Mouse (Mus musculus) frontal cortex, adult 2 months (tissue): Measurements from ENCODE around the gene Casc1. TPM values are rescaled to one million over a fixed set of nuclear protein-coding genes. Genes with fewer than 3 reads are reported as not detected.
A peak's percentile ranks its signal among the peaks of the same experiment; 100 is the strongest.

ENCODE experiments used
- DNase-seq, 2 experiments: peaks; one replicate each; pipeline ENCODE4 v3.0.0; 2022; ENCODE audit warnings: low spot score in 1 of 2; ENCODE audit errors: extremely low spot score in 1 of 2
- polyA plus RNA-seq: library from polyadenylated mRNA; depleted of rRNA; stranded (reverse); fragments of >200 nt; gene quantifications from 2 replicates; pipeline ENCODE4 v1.2.3, GENCODE M21; 2012; rRNA removed

Gene Casc1
- 1.0 and 1.1 TPM in 2 replicates for polyA plus RNA-seq

- peak; percentile 99 to 100 for DNase-seq
Measured at GRCm38 (mm10) chr6:145210816-145211338, at the start of gene Casc1, which contains the start of gene Etfrf1. Casc1 (minus strand) TSS chr6:145211005. Etfrf1 (plus strand) TSS chr6:145211134.

- DNase-seq: no peak
Measured at GRCm38 (mm10) chr6:145256701-145257073, 45.9 kb upstream of the Casc1 start.

DNA sequence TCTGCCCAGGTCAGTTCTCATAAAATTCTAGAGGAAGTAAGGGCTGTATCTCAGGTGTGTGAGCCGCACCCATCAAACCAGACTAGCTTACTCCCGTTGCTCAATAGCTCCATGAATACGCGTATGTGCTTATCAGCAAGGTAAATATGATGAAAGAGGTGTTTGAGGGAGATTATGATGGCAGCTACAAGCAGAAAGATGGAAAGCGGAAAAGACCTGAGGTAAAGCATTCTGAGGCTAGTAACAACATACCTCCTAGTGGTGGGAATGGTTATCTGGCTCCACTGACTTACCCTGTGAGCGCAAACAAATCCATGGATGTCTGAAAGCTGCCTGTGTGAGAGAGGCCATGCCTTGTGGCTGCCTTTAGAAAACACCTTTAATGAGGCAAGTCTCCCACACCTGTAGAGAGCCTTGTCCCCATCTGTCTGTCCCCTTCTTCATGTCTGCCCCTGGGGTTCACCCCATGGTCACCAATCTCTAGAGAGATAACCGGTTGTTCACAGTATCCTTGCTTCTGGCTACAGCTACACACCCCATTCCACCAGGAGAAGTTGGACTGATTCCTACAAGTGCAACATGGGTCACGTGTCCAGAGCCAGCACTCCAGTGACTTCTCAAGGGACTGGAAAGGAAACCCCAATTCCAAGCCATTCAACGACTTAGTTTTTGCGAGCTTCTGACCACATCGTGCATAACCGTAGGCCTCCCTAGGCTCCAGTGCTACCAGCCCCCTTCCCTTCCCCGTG is 45.3 kb upstream of the Casc1 start:
- DNase-seq: no peak

GRCm38 (mm10) chr6:145250820-145251219 is 40.0 kb upstream of the Casc1 start:
- DNase-seq: peak; percentile 42 to 71

- DNase-seq: peak; percentile 36 to 79
Measured at GRCm38 (mm10) chr6:145250185-145250791, 39.5 kb upstream of the Casc1 start, which contains the start of gene Kras. Kras (minus strand) TSS chr6:145250239.

DNA sequence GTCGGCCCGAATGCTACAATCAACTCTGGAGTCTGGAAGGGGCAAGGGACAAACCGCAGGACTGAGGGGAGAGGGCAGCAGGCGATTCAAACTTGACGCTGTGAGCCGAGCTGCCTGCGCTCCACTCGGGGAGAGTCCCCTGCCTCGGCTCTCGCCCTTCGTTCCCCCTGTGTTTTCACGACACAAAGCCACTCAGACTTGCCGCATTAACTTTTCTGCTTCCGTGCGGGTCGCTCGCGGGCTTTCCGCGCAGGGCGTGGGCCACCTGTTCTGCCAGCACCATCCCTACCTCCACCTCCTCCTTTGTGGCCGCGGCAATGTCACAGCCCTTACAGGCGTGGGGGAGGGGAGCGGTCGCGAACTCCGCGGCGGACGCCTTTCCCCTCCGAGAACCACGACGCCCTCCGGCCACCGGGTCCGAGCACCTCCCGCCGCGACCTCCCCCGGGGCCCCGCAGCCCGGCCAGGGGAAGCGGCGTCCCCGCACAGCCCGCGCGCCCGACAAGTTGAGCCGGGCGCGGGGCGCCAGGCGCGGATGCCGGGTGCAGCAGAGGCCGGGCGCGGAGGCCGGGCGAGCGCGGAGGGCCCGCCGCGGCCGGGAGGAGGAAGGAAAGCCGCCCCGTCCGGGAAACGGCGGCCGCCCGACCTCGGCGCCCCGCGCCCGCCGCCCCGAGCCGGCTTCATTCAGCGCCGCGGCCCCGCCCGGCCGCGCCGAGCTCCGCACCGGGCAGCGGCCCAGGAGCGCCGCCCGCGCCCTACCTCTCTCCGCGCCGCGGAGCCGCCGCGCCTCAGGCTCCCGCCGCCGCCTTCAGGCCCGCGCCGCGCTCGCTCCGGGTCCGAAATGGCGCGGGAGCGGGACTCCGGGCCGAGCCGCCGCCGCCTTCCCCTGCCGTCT is 38.7 kb upstream of the Casc1 start:
- peak; percentile 9 to 34 for DNase-seq

DNA sequence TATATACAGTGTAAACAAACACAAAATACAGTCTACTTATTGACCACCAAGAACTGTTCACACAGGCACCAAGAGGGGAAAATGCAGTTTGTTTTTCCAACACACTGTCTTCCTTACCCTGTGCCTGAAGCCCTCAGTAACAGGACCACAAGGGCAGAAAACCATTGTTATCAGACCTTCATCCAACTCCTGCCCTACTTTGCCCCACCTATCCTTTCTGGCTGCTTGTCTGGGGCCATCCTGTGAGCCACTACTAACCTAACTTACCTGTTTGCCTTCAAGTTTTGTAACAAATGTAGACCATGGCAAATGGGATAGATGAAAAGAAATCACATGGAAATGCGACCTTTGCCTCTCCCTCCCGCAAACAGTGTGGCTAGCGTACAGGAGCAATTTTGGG is 37.1 kb upstream of the Casc1 start:
- DNase-seq: no peak

GRCm38 (mm10) chr6:145246841-145247240 is 36.0 kb upstream of the Casc1 start:
- no peak for DNase-seq

GRCm38 (mm10) chr6:145242521-145242920 is 31.7 kb upstream of the Casc1 start:
- DNase-seq: peak in 1 of 2 experiments; percentile 50

- DNase-seq: no peak
Measured at GRCm38 (mm10) chr6:145240285-145240684, 29.5 kb upstream of the Casc1 start.

DNA sequence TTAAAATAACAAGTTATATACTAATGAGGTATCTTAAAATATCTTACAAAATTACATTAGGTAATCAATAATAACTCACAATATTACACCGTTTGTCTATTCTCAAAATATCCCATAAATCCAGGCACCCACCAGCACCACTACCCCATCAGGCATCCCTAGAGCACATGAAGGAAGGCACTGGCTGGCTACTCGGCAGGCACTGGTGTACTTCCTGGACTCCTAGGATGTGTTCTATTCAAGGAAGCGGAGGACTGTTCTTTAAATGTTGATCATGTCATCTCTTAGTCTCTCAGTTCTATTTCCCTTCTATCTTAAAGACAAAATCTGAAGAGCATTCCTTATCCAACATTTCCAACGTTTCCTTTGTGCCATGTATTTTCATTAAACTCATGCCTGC is 26.3 kb upstream of the Casc1 start:
- DNase-seq: no peak

- DNase-seq: no peak
Measured at GRCm38 (mm10) chr6:145235367-145235766, 24.6 kb upstream of the Casc1 start.

DNA sequence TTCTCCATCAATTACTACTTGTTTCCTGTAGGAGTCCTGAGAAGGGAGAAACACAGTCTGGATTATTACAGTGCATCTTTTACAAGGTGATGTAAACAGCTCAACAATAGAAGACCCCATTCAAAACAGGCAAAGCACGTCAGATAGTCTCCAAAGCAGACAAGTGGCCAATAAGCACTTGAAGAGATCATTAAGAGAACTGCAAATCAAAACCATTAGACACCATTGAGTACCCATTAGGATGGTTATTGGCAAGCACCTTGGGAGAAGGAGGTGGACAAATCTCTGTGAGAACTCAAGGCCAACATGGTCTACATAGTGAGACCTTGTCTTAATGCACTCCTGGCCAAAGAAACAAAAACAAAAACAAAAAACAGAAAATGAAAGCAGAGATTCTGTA is 23.6 kb upstream of the Casc1 start:
- no peak for DNase-seq

DNA sequence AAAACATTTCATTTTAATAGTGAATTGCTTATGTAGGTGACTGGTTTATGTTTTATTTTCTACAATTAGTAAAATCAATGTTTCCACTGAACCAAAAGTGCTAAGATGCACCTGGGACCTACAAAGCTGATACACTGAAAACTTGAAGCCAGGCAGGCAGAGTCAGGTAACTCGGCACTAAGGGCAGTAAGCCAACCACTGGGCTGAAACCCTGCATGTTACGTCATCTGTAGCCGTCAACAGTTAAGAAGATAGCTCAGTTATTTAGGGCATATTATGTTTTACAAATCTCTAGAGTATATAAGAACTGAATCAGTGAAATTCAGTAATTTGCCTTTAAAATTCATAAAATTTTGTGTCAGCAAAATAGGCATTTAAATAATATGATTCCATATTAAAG is 15.5 kb upstream of the Casc1 start:
- DNase-seq: no peak

DNA sequence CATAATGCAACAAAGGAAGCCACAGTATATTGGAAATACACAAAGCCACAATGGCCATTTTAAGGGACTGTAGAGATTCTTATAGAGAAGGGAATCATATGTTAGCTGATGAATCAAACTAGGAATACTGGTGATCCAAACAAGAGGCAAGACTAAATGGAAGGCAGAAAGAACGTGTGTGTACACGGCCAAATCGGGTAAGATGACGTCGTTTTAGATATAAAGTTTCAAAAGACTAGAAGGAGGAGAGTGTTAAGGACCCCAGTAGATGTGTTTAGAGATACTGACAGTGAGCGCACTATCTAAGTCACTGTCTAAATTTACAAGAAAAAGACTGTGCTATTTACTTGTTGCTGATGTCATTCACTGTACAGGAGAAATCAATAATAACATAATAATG is 13.4 kb upstream of the Casc1 start:
- no peak for DNase-seq

DNA sequence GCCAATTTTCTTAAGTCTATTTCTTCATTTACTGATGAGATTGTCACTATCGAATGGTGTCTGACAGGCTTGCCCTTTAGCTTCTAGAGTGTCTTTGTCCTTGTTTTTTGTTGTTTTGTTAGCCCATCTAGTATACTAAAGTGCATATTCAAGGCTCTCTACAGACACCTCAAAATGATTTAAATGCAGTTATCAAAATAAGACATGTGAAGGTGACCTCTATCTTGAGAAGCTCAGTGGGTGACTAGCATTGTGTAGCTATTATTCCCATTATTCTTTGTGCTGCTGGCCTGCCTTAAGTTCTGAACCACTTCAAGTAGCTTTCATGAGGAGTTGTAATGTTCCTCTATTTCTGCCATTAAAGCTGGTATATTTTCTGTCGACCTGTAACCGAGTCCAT is 5.0 kb upstream of the Casc1 start:
- DNase-seq: no peak

DNA sequence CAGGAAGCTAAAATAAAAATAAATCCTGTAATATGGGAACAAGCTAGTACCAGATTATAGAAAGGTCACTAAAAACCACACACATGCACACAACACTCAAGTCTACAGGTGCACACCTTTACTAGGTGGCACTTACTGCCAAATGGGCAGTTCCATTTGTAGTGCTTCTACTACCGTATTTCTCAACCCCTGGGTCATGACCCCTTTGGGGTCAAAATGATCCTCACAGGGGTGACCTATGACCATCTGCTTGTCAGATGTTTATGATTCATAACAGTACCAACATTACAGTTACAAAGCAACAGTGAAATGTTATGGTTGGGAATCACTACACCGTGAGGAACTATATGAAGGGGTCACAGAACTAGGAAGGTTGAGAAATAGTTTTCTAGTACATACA is 3.1 kb upstream of the Casc1 start:
- DNase-seq: no peak

DNA sequence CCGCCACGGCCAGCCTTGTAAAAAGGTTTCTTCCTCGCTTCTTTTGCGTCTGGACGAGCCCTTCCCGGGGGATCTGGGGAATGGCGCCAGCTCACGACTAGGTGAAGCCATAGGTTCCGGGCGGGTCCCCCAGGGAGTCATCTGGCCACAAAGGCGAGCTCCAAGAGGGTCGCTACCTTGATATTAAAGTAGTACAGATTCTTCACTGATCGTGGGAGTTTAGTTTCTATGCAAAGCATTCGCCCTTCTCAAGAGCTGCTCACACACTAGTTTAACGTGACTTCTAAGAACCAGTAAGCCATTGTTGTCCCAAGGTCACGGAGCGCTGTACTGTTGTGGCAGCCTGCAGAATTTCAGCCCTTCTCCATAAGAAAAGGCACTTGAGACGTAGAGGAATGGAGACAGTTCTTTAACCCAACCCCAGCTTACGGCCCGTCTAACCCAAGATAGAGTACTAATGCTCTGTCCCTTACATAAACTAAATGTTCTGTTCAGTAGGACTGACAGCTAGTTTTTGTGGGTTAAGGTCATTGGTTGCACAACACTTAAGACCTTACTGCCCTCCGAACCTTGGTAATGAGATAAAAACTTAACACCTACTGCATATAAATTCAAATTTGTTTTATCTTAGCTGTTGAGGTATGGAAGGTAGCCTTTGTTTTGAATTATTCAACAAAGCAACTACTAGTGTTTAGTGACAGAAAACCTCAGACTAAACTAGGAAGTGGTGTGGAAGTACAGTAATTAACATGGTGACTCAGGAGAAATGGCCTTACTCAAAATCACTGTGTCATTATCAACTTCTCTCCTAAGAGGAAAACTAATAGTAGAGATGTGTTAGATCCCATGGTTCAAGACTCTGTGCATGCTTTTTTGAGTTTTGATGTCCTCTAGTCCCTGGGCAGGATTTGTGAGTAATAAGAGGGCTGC is 836 bp upstream of the Casc1 start:
- no peak for DNase-seq

DNA sequence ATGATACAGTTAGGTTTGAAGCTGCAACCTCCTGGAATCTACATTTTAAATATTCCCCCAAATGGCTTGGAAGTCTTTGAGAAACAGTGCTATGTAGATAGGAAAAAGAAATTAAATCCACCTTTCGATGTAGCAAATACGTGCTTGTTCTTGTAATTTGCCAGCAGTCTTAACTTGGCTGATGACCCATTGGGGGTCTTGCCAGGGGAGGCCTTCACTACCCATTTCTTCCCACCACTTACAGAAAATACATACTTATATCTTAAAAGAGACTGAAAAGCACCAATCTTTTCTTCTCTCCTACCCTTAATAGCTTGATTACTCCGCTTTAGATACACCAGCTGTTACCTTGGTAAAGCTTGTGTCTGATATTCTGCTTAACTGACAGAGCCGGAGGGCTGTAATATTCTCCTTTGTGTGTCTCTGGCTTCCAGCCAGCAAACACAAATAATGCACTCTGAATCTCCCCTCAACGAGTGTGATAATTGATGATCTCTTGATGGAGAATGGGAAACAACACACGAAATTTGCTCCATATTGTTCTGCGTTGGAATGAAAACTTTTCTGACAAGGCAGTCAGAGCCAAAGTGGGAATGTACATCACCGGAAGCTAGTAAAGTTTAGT is 637 bp downstream of the Casc1 start:
- no peak for DNase-seq
